Mouse (Mus musculus) stomach, postnatal 0 days (tissue): ENCODE data around the gene Wdr26. TPM values are rescaled to one million over a fixed set of nuclear protein-coding genes. Genes with fewer than 3 reads are reported as not detected.

Experiments used
- ATAC-seq: fragments of 200-750 bp; cut with Nextera tagmentation; 2 replicates; pipeline ENCODE4 v1.8.0; 2017; ENCODE audit not compliant: low FRiP score, low TSS enrichment
- DNase-seq: peaks from one replicate; pipeline ENCODE4 v3.0.0-alpha.2; 2016; ENCODE audit warnings: low spot score
- H3K27ac ChIP-seq: fragments of 300-500 bp; sonication (generic); replicated peaks from 2 replicates; pipeline ENCODE4 v1.5.1; 2014; ENCODE audit warnings: mild to moderate bottlenecking, control low read depth
- H3K27me3 ChIP-seq: fragments of 300-500 bp; sonication (generic); 2 replicates; pipeline ENCODE4 v1.6.1; 2014; ENCODE audit warnings: low read length; ENCODE audit not compliant: control insufficient read depth, insufficient read depth
- H3K36me3 ChIP-seq: fragments of 300-500 bp; sonication (generic); 2 replicates; pipeline ENCODE4 v1.6.1; 2014; ENCODE audit warnings: low read length, mixed read lengths; ENCODE audit not compliant: control insufficient read depth, insufficient read depth
- H3K4me1 ChIP-seq: fragments of 300-500 bp; sonication (generic); replicated peaks from 2 replicates; pipeline ENCODE4 v1.6.1; 2014; ENCODE audit warnings: antibody characterized with exemption; ENCODE audit not compliant: control insufficient read depth, insufficient read depth
- H3K4me2 ChIP-seq: fragments of 300-500 bp; sonication (generic); replicated peaks from 2 replicates; pipeline ENCODE4 v1.6.1; 2014; ENCODE audit warnings: low read depth, mild to moderate bottlenecking, control low read depth, moderate library complexity
- H3K4me3 ChIP-seq: fragments of 300-500 bp; sonication (generic); 2 replicates; pipeline ENCODE4 v1.5.1; 2014; ENCODE audit warnings: low read depth, low read length, control low read depth
- H3K9ac ChIP-seq: fragments of 300-500 bp; sonication (generic); 2 replicates; pipeline ENCODE4 v1.6.1; 2014; ENCODE audit warnings: mild to moderate bottlenecking, low read length, control low read depth, mixed read lengths
- H3K9me3 ChIP-seq: fragments of 300-500 bp; sonication (generic); 2 replicates; pipeline ENCODE4 v1.6.1; 2016; ENCODE audit warnings: low read length; ENCODE audit not compliant: control insufficient read depth
- CTCF ChIP-seq: IDR thresholded peaks from 2 replicates; pipeline ENCODE4 v1.5.1; 2016; ENCODE audit warnings: antibody characterized with exemption, low read depth, mild to moderate bottlenecking, moderate library complexity
- EP300 ChIP-seq: optimal IDR thresholded peaks from 2 replicates; pipeline ENCODE3; 2016; ENCODE audit warnings: antibody characterized with exemption
- WGBS: fragments of 180-500 bp; shearing (Covaris S2); extraction: QIAGEN DNeasy Blood & Tissue Kit; methylation state at CpG from one replicate; pipeline ENCODE4 v1.1.7; 2014; 5-methylcytosine and 5-hydroxymethylcytosine counted together
- polyA plus RNA-seq: library from polyadenylated mRNA; unstranded; fragments of >200 nt; fragmentation: Nextera tagmentation; extraction: Ambion mirVana; gene quantifications from 2 replicates; pipeline ENCODE4 v1.2.1, GENCODE M21; 2015

Gene Wdr26
- polyA plus RNA-seq, 1 experiment from 2014 or later: 42.1 TPM

- Histone ChIP-seq H3K36me3 (no peaks in the 10 kb centered on the region), H3K27ac (peak overlapping the region; percentile 73; the same call in 1 of the 2 replicates), H3K27me3 (no peaks in the 10 kb centered on the region), H3K9me3 (no peaks in the 10 kb centered on the region), H3K4me3 (no peak overlapping the region), H3K4me2 (no peak overlapping the region), H3K9ac (0 out of 2 replicates have a peak overlapping the region, but pooled peaks have one; percentile 4), H3K4me1 (no peaks in the 10 kb centered on the region)
- no peak for ATAC-seq
- WGBS: 66% methylated on average over 11 of the region's 11 CpGs
- no peak for DNase-seq
- TF ChIP-seq EP300 (no peak), CTCF (no peak)
Measured at GRCm38 (mm10) chr1:181245554-181246486, 34.0 kb upstream of the Wdr26 start.

DNA sequence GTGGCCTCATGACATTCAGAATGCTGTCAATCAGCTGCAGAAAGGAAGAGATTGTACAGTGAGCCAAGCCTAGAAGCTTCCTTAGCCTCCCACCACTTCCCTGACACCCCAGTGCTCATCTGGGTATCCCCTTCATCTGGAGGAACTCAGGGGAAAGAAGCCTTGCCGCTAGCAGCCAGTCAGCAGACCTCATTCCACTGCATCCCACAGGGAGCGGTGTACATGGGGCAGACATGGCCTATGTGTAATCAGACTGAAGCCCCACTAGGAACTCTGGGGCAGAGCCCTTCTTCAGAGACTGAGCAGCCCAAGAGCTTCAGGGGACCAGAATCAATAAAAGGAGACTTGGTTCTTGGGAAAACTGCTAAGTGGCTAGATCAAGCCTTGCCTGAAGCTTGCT, 33.3 kb upstream of the Wdr26 start:
- Histone ChIP-seq H3K27ac (no peak overlapping the region), H3K4me1 (no peaks in the 10 kb centered on the region), H3K36me3 (no peaks in the 10 kb centered on the region), H3K9me3 (no peaks in the 10 kb centered on the region), H3K4me2 (no peak overlapping the region), H3K27me3 (no peaks in the 10 kb centered on the region), H3K4me3 (no peak overlapping the region), H3K9ac (no peak overlapping the region)
- WGBS: 93% methylated on average over 2 of the region's 2 CpGs
- DNase-seq (no peak), ATAC-seq (no peak)
- no peak for TF ChIP-seq EP300
- TF ChIP-seq CTCF: no peak

GRCm38 (mm10) chr1:181241185-181241584, 29.4 kb upstream of the Wdr26 start:
- H3K27me3 ChIP-seq: no peaks in the 10 kb centered on the region
- H3K27ac ChIP-seq: no peak overlapping the region
- H3K9ac ChIP-seq: no peak overlapping the region
- DNase-seq (no peak), ATAC-seq (no peak; the same call in 1 of the 2 replicates)
- H3K9me3 ChIP-seq: no peaks in the 10 kb centered on the region
- TF ChIP-seq CTCF: no peak
- TF ChIP-seq EP300: no peak
- WGBS: 97% methylated on average over 3 of the region's 3 CpGs
- H3K4me2 ChIP-seq: no peak overlapping the region
- H3K4me1 ChIP-seq: no peaks in the 10 kb centered on the region
- H3K36me3 ChIP-seq: no peaks in the 10 kb centered on the region
- no peak overlapping the region for H3K4me3 ChIP-seq

DNA sequence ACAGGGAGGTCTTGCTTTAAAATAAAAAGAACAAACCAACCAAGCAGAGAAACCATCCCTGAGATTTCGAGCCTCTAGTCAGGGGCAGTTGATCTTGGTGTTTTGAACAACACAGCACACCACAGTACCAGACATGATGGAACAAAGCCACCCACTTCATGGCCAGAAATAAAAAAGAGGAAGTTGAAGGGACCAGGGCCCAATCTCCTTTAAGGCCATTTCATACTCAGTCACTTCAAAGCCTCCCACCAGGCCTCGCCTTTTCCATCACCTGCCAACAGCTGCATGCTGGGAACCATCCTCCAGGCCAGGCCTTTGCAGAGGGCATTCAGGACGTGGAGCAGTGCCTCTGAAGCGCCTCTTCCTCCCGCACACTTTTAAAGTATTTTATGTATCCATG, 25.5 kb upstream of the Wdr26 start:
- TF ChIP-seq EP300: no peak
- TF ChIP-seq CTCF: no peak
- Histone ChIP-seq H3K9ac (no peak overlapping the region), H3K27ac (no peak overlapping the region), H3K4me3 (no peak overlapping the region), H3K4me1 (no peaks in the 10 kb centered on the region), H3K36me3 (no peaks in the 10 kb centered on the region), H3K27me3 (no peaks in the 10 kb centered on the region), H3K9me3 (no peaks in the 10 kb centered on the region), H3K4me2 (no peak overlapping the region)
- WGBS: 56% methylated on average over 5 of the region's 5 CpGs
- no peak for ATAC-seq
- DNase-seq: no peak

DNA sequence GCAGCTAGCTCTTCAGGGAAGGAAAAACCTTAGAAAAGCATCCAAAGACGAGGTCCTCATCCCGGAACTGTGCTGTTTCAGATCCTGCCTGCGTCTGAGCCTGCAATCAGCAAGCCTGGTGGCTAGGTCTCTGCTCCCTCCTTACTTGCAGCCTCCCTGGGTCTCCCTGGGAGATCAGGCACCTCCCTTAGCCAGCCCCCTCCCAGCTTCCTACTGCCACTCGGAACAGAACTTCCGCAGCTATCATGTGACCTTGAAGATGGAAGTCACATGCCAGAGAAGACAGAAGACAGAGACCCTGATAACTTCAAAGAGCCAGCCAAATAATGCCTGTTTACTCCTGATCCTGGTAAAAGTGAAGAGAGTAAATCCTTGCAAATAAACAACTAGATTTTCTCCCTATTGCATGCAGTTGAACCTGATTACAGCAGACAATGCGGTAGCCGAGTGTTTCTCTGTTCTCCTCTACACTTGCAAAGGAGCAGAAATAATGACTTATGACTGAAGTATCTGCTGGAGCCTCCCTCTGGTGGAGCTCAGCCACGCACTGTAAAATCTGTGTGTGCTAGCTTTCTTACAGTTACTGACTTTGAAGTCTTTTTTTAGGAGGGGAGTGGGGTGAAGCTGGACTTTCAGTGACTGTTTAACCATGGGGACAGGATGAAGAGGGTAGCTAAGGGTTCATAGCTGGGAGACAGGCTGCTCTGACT, 22.7 kb upstream of the Wdr26 start:
- Histone ChIP-seq H3K4me1 (no peaks in the 10 kb centered on the region), H3K4me3 (no peak overlapping the region), H3K9me3 (no peaks in the 10 kb centered on the region), H3K4me2 (peak overlapping the region; percentile 12), H3K36me3 (no peaks in the 10 kb centered on the region), H3K27ac (no peak overlapping the region; the same call in 1 of the 2 replicates), H3K9ac (no peak overlapping the region), H3K27me3 (no peaks in the 10 kb centered on the region)
- DNase-seq (peak; percentile 16), ATAC-seq (no peak; the same call in 1 of the 2 replicates)
- 29% methylated on average over 8 of the region's 8 CpGs for WGBS
- TF ChIP-seq EP300: no peak
- TF ChIP-seq CTCF: peak; percentile 46

GRCm38 (mm10) chr1:181233734-181234133, 21.9 kb upstream of the Wdr26 start:
- H3K9ac ChIP-seq: no peak overlapping the region

More at GRCm38 (mm10) chr1:181233734-181234133, 21.9 kb upstream of the Wdr26 start:
- Histone ChIP-seq H3K36me3 (no peaks in the 10 kb centered on the region), H3K9me3 (no peaks in the 10 kb centered on the region), H3K27me3 (no peaks in the 10 kb centered on the region), H3K4me2 (no peak overlapping the region), H3K4me3 (no peak overlapping the region), H3K27ac (no peak overlapping the region; the same call in 1 of the 2 replicates), H3K4me1 (no peaks in the 10 kb centered on the region)
- DNase-seq (no peak), ATAC-seq (no peak)
- 82% methylated on average over 6 of the region's 6 CpGs for WGBS
- no peak for TF ChIP-seq EP300
- no peak for TF ChIP-seq CTCF
